Mouse (Mus musculus) heart, adult 18-20 months (tissue): ENCODE measurements around the gene Nf2. TPM values are rescaled to one million over a fixed set of nuclear protein-coding genes. Genes with fewer than 3 reads are reported as not detected.
A peak's percentile ranks its signal among the peaks of the same experiment; 100 is the strongest.
"Not testable (repeated sequence)": the region's sequence is repeated elsewhere in the genome, so short reads cannot be mapped to it uniquely, and the experiment has no call there.

Experiments used
- DNase-seq, 2 experiments: peaks; one replicate each; pipeline ENCODE4 v3.0.0; 2021 to 2022; ENCODE audit warnings: mixed read lengths in 1 of 2
- total RNA-seq, 2 experiments: library from RNA; stranded (reverse); gene quantifications; 2 replicates each; pipeline ENCODE4 v1.2.3; 2021

Gene Nf2
- total RNA-seq, 2 experiments from 2014 or later: 70.8 to 76.9 TPM

DNA sequence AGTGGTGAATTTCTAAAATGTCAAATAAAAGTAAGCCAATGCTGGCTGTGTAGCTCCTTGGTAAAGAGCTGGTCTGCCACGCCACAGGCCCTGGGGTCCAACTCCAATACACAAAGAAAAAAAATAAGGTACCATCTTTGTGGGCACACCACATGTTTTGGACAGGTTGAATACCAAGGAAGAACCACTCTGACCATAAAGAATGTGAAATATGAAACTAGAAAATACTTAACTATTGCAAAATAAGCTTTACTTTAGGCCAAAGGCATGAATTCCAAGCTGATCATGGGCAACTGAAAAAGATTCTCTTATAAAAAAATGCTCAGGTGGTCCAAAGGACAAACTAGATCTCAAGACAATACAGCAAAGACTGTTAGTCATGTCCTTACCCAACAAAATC lies 11.1 kb downstream of the Nf2 start:
- no peak for DNase-seq

DNA sequence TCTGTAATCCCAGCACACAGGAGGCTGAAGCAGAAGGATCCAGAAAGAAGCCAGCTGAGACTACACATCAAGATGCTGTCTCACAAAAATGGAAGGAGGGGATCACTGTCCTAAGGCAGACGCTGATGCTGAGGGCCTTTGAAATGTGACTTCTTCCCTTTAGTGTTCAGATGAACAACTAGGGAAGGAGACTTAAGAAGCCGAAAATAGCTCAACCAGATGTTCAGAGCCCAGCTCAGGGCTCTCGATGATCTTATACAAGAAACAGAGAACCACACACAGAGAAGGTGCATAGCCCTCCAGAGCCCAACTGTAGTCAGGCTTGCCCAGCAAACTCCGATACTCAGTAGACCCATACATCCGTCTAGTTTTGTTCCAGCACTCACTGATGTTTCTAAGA lies 12.0 kb downstream of the Nf2 start:
- DNase-seq: no peak

DNA sequence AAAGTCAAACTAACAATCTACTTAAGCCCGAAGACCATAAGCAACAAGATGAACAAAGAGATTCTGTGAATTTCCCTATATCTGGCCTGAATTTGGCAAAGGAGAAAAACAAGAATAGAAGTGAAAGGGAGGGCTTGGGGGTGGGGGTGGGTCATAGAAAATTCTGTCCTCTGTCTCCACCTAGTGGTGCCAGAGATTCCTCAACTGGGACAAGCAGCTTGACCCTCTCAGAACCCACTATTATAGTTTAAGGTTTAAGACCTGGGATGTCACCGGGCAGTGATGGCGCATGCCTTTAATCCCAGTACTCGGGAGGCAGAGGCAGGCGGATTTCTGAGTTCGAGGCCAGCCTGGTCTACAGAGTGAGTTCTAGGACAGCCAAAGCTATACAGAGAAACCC lies 12.6 kb downstream of the Nf2 start:
- peak; percentile 35 to 75 for DNase-seq

DNA sequence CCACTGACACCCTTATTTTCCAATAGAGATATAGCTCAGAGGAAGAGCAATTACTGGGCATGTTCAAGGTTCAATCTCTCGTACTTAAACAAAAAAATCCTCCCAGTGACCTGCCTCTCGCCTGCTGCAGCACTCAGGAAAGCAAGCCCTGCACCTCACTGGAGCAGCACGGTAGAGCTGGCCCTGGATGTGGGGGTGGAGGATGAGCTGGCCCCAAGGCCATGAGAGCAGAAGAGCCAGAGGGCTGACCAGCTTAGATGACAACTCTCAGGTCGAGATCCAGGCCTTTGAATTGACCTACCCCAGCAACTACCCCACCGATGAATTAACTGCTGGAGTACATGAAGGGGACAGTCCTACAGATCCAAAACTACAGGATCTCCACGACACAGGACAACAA lies 13.9 kb downstream of the Nf2 start:
- no peak for DNase-seq

DNA sequence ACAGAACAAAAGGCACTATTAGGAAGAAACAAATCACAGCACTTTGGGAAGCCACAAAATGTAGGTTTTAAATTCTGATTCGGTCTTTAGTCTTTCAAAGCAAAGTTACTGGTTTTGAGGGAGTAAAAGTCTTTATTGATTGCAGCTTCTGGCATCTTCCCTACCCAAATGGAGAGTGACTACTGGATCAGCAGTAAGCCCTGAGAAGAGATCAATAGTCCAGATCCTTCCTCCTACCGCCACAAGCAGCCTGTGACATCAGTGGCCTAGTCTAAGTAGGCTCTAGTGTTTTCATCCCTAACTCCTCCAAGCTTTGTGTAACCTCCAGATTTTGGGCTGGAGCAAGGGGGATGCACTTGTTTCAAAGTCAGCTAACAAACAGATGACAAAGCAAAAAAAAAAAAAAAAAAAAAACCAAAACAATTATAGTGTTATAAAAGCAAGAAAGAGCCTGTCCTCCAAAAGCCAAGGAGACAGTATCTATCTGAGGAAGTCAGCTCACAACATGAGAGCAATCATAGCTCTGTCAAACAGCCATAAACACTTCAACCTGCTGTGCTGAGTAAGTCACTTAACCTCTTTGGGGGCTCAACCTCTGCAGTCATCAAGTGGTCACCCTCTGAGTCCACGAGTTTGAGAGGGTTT lies 15.9 kb downstream of the Nf2 start:
- DNase-seq: no peak

DNA sequence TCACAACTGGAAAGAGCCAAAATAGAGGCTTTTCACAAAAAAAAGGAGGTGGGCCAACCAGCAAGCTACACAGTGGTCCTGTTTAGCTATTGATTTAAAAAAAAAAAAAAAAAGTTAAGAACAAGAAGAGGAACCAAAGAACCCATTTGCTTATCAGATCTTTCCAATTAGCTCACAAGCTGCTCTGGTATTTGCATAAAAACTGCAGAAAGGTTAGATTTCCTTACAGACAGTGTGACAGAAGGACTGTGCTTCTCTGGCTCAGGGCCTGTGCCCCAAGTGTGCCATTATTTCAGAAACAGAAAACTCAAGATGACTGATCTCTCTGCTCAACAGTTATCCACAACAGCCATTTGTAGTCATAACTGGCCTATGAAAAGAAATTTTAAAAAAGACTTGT lies 18.3 kb downstream of the Nf2 start:
- DNase-seq: no peak

DNA sequence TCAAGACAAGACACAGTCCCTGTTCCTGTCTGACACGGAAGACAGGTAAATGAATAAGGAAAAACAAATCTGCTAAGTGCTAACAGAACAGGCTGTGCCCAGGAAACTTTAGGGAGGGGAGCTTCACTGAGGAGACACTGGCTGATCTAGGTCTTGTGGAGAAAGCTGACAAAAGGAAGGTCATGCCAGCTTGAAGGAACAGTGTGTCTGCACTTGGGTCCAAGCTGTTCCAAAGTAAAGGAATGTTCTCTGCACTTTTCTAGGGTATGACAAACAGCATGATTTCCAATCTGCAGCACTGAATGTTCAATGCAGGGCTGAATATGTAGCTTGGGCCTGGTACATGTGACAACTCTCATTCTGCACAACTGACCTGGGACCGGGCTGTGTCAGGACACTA lies 21.4 kb downstream of the Nf2 start:
- no peak for DNase-seq

DNA sequence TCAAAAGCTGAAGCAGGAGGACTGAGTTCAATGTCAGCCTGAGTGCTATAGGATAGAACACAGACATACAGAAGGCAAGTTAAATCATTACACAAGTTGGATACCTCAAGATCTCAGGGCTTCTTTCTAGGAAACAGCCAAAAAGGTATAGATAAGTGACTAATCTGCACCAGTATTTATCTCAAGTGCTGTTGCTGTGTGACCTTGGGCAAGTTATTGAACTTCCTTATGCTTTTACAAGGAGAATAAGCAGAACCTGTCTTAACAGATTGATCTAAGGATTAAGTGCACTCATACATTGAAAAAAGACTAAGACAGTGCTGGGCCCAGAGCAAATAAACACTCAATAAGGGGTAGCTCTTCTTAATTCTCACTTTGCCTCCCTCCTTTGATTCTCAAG lies 22.0 kb downstream of the Nf2 start:
- DNase-seq: no peak

DNA sequence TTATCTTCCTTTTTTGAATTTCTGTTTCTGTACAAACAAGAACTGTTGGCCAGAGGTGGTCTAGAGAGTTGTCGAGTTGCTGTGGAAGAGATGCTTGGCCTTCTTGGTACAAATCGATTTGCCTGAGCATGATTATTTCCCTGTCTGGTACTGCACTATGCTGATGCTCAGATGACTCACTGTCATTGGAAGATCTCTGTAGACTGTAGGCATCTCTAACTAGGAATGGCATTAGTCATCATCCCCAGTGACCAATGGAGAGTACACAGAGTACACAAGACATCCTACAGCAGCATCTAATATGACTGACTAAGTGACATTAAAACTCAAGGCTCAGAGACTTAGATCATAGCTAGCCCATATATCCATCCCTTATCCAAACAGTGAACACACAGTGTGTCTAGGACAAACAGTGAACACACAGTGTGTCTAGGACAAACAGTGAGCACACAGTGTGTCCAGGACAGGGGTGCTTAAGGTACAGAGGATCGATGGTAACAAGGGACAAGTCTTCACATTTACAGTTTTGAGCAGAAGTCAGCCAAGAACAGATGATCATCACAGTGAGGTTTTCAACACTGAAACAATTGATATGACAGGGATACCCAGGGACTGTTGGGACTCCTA lies 23.1 kb downstream of the Nf2 start:
- DNase-seq: no peak

DNA sequence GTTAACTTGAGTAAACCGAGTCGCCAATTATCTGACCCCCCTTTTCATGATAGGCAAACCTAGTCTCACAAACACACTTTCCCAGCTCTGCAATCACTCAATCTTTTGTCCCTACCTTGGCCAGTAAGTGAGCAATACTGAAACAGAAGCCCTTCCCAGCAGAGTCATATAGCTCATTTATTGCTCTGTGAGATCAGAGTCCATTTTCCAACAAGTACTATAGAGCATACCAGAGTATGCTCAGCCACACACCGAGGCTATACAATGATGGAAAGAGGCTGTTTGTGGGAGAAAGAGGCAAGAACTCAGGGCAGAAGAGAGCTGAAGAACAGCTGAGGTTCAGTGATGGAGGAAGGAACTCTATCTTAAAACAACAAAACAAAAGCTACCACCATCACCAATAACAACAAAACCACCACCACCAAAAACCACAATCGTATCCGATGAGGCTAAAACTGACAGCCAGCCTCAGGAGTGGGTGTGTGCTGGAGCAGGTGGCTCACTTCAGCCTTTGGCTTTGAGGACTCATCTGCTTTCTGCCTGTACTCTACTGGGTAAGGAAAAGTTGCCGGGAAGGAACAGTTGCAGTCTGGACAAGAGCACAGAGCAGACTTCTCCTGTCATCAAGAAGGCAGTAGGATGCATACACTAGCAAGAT lies 25.6 kb downstream of the Nf2 start:
- DNase-seq: no peak

DNA sequence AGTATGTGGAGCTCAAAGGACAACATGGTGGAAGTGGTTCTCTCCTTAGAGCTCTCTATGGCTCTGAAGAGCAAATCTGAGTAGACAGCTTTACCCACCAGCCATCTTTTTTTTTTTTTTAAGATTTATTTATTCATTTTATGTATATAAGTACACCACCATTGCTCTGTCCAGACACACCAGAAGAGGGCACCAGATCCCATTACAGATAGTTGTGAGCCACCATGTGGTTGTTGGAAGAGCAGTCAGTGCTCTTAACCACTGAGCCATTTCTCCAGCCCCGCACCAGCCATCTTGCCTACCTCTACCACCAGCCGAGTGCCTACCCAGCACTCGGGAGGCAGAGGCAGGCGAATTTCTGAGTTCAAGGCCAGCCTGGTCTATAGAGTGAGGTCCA lies 26.9 kb downstream of the Nf2 start:
- not testable (repeated sequence) for DNase-seq

DNA sequence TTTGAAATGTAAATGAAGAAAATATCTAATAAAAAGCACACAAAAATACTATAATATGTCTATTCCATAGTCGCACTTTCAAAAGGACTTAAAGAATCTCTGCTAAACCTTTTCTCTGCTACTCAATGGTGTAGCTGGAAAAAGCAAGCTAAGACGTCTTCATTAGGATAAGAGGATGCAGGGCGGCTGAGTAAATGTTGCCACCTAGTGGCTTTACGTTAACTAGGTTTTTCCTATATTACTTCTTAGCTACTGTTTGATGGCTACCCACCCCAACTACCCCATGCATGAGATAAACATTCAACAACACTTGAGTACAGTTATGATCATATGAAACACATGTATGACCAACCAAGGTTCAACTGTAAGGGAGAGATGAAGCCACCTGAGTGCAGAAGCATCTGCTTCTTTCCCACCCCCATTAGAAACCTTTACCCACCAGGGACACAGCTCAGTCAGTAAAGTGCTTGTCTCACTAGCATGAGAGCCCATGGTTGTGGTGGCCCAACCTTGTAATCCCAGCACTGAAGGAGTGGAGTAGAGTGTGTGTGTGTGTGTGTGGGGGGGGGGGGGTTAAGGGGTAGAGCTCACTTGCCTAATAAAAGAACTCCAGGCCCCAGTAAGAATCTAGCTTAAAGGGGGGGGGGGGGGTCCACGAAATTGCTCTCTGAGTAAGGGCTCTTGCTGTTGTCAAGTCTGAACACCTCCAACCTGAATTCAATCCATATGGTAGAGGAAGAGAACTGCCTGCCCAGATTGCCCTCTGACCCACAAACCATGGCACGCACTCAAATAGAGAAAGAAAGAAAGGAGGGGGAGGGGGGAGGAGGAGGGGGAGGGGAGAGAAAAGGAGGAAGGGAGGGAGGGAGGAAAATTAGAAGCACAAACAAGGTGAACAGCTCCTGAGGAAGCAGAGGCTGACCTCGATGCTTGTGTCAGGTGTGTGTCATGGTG lies 27.6 kb downstream of the Nf2 start:
- DNase-seq: no peak

DNA sequence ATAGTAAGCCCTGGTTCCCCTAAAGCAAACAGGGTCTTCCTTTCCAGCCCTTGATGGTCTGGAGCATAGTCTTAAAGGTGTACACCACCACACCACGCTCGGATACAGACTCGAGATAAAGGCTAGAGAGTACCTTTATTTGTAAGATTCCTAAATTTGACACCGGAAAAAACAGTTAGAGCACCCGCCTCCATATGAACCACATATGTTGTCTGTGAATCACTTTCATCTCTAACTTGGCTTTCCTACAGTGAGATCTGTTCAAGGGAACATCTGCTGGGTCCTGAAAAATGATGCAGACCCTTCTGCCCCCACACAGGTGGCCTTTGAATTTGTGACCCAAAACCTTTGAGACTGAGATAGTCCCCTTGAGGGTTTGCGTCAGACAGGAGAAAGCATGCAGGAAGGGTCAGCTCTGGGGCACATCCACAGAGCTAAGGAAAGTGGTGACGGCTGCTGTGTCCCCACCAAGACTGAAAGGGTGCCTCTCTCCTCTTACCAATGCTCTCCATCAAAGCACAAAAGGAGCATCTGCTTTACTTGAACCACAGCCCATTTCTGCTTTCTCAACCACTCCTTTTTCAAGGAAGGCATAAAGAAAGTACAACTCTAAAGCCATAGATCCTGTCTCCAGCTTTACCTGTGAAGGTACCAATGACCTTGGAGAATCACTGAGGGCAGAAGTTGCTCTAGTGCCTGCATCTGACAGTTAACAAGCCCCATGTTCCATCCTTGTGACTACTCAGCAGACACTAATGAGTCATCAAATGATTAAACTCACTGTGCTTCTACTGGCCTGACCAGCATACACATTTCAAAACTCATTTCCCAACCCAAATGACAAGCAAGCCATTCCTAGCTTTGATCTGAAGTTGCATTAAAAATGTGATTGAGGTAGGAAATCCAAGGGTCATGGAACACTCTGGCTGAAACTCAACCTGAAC lies 34.6 kb downstream of the Nf2 start:
- no peak for DNase-seq

DNA sequence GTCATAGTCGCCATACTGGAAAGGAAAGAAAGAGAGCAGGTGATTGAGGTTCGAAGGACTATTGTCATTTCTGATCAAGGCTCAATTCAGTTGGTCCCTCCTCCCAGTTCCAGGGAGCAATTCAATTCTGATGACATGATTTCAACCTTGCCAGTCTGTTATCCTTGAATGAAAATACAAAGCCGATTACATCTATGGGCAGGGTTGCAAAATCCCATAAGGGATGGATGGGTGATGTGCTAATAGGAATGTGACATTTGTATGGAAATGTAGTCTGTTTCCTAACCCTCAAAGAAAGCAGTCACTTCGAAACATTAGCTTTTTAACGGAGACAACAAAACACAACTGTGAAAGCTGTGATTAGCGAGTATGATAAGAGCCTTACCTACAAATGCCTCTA lies 41.0 kb downstream of the Nf2 start:
- DNase-seq: no peak

DNA sequence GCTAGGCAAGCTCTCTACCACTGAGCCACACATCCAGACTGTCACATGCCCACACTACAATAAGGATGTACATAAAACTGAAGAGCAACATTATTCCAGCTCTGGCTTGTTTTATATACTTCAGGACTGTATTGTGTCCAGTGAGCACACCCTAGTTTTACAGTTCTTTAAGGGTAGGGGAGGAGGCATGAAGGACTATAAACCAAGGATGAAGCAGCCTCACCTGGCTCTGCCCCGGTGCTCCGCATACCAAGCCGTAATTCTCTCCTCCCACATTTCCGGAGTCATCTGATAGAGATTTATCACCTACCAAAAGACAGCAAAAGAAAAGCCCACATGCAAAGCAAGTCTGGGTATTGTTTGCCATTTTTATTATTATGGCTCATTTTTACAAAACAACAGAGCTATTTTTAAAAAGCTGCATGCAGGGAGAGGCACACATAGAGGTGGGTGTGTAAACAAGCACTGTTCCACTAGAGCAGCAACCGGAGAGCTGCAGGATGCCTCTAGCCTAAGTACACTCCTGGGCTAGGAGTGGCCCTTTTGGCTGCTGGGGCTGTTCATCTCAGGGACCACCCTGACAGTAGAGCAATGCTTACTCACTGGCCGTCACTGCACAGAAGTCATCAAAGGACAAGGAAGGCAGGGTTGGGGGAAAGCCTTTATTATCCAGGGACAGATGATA lies 43.2 kb downstream of the Nf2 start:
- no peak for DNase-seq

DNA sequence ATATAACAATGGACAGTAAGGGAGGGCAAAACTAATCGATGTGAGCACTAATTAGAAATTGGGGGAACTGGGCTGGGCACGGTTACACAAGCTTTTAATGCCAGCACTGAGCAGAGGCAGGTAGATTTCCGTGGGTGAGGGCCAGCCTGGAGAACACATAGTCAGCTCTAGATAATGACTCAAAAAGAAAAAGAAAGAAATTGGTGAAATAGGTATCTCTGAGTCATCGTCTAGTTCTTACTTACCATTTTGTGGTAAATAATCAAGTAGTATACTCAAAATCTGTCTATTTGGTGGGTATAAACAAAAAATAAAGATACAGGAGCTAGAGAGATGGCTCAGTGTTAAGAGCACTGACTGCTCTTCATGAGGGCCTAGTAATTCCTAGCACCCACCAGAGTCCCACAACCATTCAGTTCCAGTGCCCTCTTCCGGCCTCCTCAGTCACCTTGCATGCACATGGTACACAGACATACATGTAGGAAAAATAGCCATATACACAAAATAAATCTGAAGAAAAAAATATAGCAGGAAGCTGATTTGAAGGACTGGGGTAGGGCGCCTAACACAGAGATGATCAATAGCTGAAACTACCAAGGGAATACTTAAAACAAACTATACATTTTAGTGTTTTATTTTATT lies 44.3 kb downstream of the Nf2 start:
- no peak for DNase-seq

DNA sequence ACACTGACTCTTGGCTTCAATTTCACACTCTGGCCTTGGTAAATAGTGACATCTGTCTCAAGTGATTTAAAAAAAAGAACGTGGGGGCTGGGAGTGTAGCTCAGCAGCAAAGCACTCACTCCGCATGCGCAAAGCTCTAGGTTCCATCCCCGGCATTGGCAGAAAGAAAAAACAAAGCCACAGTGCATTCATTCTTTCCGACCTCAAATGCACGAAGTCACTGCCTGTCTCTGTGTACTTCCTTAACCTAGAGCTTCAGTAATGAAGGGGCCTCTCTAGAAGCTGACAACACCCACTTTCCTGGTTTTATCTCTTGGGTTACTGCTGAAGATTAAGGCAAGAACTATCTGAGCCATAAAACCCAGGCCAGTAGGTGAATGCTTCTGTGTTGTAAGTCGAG lies 45.4 kb downstream of the Nf2 start:
- DNase-seq: peak; percentile 25 to 29

DNA sequence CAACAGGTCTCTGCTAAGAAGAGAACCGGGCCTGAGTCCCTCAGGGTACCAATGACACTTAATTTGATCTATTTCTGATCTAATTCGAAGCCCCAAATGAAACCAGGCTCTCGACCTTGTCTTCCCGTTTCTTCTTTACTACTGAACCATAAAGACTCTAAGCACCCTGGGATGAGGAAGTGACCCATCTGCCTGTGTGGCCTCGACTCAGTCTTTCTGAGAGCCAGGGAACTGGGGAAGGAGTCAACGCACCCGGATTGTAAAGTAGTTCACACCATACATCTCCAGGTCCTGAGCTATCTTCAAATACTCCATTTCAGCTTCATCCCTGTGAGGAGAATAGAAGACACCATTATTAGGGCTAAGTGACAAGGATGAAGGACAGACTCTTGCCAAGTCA lies 45.9 kb downstream of the Nf2 start:
- peak in 1 of 2 experiments; percentile 18 for DNase-seq

DNA sequence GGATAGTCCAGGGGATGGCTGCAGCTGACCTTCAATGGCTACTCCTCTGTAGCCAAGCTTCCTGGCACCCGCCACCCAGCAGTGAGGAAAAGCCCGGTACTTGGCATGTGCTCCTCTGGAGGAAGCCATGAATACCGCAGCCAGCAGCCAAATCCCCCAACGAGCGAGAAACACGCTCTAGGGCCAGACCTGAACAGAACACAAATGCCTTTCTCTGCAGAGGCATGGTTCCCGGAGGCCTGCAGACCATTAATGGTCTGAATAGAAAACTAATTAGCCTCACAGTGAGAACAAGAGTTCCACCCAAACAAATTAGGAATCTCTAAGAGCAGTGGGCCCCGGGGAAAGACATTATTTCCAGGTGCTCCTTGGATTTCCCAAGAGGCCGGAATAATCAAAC lies 46.3 kb downstream of the Nf2 start:
- peak; percentile 68 to 81 for DNase-seq

DNA sequence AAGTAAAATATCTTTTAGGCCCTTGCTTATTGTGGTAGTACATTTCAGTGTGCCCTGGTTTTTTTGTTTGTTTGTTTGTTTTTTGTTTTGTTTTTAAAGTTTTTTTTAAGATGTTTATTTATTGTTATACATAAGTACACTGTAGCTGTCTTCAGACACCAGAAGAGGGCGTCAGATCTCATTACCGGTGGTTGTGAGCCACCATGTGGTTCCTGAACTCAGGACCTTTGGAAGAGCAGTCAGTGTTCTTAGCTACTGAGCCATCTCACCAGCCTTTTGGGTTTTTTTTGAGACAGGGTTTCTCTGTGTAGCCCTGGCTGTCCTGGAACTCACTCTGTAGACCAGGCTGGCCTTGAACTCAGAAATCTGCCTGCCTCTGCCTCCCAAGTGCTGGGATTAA lies 46.9 kb downstream of the Nf2 start:
- DNase-seq: not testable (repeated sequence)
